Mouse (Mus musculus) limb, embryonic 13.5 days (tissue): ENCODE measurements around the gene Lgals1. TPM values are rescaled to one million over a fixed set of nuclear protein-coding genes. Genes with fewer than 3 reads are reported as not detected.

Source experiments
- ATAC-seq: fragments of 200-750 bp; cut with Nextera tagmentation; 2 replicates; pipeline ENCODE4 v1.8.0; 2017; ENCODE audit warnings: low read depth, moderate number of reproducible peaks, moderate TSS enrichment; ENCODE audit not compliant: low FRiP score
- H3K27ac ChIP-seq: fragments of 300-500 bp; sonication (generic); 2 replicates; pipeline ENCODE4 v1.5.1; 2015; ENCODE audit warnings: inconsistent platforms, mild to moderate bottlenecking, moderate library complexity
- H3K27me3 ChIP-seq: fragments of 300-500 bp; sonication (generic); 2 replicates; pipeline ENCODE4 v1.6.1; 2015; ENCODE audit warnings: mild to moderate bottlenecking, inconsistent platforms
- H3K36me3 ChIP-seq: fragments of 300-500 bp; sonication (generic); 2 replicates; pipeline ENCODE4 v1.6.1; 2015; ENCODE audit warnings: inconsistent platforms, mild to moderate bottlenecking, moderate library complexity
- H3K4me1 ChIP-seq: fragments of 300-500 bp; sonication (generic); 2 replicates; pipeline ENCODE4 v1.6.1; 2015; ENCODE audit warnings: inconsistent platforms
- H3K4me2 ChIP-seq: fragments of 300-500 bp; sonication (generic); replicated peaks from 2 replicates; pipeline ENCODE4 v1.6.1; 2015; ENCODE audit warnings: inconsistent platforms, mild to moderate bottlenecking, moderate library complexity
- H3K4me3 ChIP-seq: fragments of 300-500 bp; sonication (generic); 2 replicates; pipeline ENCODE4 v1.5.1; 2015; ENCODE audit warnings: moderate library complexity, mild to moderate bottlenecking, inconsistent platforms
- H3K9ac ChIP-seq: fragments of 300-500 bp; sonication (generic); 2 replicates; pipeline ENCODE4 v1.6.1; 2015; ENCODE audit warnings: mild to moderate bottlenecking, inconsistent platforms
- H3K9me3 ChIP-seq: fragments of 300-500 bp; sonication (generic); 2 replicates; pipeline ENCODE4 v1.6.1; 2016; ENCODE audit warnings: inconsistent platforms
- WGBS: fragments of 180-500 bp; shearing (Covaris S2); methylation state at CpG from one replicate; pipeline ENCODE4 v1.1.7; 2015; 5-methylcytosine and 5-hydroxymethylcytosine counted together
- polyA plus RNA-seq: library from polyadenylated mRNA; unstranded; fragments of >200 nt; fragmentation: Nextera tagmentation; extraction: Ambion mirVana; gene quantifications from 2 replicates; pipeline ENCODE4 v1.2.1, GENCODE M21; 2015

Lgals1 gene
- polyA plus RNA-seq, 1 experiment from 2014 or later, result 1,866 TPM

DNA sequence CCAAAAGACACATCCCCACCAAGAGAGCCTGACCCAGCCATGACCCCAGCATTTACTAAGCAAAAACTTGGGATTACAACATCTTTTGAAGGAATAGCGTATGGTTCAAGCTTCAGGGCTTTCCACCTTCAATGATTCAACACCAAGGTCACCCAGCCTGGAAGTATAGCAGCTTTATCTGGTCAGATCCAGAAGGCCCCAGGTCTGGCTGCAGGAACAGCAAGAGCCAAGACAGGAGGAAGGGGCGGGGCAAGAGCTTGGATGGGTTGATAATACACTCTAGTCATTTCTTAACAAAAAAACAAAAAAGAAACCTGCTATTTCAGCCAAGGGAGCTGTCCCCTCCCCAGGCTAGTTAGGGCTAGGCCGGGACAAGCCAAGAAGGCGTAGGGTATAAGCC is 29.0 kb upstream of the Lgals1 start:
- Histone ChIP-seq H3K9ac (no peak overlapping the region), H3K36me3 (peaks cover 35% of the 10 kb centered on the region), H3K9me3 (no peaks in the 10 kb centered on the region), H3K4me2 (no peak overlapping the region), H3K4me3 (no peak overlapping the region), H3K27me3 (no peaks in the 10 kb centered on the region), H3K27ac (no peak overlapping the region), H3K4me1 (peaks cover 59% of the 10 kb centered on the region)
- WGBS, result 91% methylated on average over 4 of the region's 4 CpGs
- no peak for ATAC-seq

DNA sequence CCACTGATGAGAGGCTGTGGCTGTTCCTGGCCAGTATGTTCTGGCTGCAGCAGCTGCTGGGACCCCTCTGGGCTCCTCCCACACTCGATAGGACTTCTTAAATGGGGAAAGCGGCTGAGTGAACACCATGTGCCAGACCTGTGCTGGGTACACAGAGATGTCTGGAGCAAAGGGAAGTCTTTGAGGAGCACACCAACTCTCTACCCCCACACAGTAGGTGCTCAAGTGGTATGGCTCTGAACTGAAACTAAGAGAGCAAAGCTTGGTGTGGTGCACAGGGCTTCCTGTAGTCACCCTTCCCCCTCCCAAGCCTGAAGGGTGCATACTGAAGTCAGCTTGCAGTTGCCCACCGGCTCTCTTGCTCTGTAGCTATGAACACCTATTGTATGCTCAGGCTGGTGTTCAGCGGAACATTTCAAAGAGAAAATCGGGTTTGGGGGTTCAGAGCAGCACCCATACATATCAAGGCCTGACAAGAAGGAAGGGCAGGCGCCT is 28.0 kb upstream of the Lgals1 start:
- peak overlapping the region; percentile 1; the same call in 1 of the 2 replicates for H3K27ac ChIP-seq
- peak overlapping the region; percentile 83 for H3K4me3 ChIP-seq
- H3K4me2 ChIP-seq, result peak overlapping the region; percentile 92
- no peak for ATAC-seq
- H3K4me1 ChIP-seq, result peaks cover 58% of the 10 kb centered on the region
- WGBS, result 46% methylated on average over 6 of the region's 6 CpGs
- no peaks in the 10 kb centered on the region for H3K27me3 ChIP-seq
- H3K36me3 ChIP-seq, result peaks cover 33% of the 10 kb centered on the region
- H3K9me3 ChIP-seq, result no peaks in the 10 kb centered on the region
- H3K9ac ChIP-seq, result peak overlapping the region; percentile 85; the same call in 1 of the 2 replicates

DNA sequence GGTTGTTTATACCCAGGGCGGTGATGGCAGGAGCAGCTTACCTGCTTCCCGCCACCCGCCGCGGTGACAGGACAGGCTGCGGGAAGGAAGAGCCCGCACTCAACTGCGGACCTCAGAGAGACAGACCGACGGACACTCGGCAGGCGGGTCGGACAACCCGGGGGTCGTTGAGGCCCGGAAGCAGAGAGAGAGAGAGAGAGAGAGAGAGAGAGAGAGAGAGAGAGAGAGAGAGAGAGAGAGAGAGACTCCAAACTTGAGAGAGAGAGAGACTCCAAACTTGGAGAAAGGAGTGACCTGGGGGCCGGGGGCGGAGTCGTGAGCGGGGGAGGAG is 27.2 kb upstream of the Lgals1 start, which contains the start of gene Gm49510:
Gene Gm49510 (plus strand): TSS at position 259 of the 331 bp plus-strand sequence.
- Histone ChIP-seq H3K4me3 (peak within 1 kb of the TSS; percentile 83), H3K9ac (peak within 1 kb of the TSS; percentile 85), H3K4me2 (peak within 1 kb of the TSS; percentile 92), H3K27ac (peak within 1 kb of the TSS; percentile 82), H3K4me1 (peaks cover 50% of the 10 kb centered on the region), H3K9me3 (no peaks in the 10 kb centered on the region), H3K27me3 (no peaks in the 10 kb centered on the region), H3K36me3 (peaks cover 35% of the 10 kb centered on the region)
- ATAC-seq, result no peak
- WGBS, result under 1% methylated on average over 20 of the region's 20 CpGs

DNA sequence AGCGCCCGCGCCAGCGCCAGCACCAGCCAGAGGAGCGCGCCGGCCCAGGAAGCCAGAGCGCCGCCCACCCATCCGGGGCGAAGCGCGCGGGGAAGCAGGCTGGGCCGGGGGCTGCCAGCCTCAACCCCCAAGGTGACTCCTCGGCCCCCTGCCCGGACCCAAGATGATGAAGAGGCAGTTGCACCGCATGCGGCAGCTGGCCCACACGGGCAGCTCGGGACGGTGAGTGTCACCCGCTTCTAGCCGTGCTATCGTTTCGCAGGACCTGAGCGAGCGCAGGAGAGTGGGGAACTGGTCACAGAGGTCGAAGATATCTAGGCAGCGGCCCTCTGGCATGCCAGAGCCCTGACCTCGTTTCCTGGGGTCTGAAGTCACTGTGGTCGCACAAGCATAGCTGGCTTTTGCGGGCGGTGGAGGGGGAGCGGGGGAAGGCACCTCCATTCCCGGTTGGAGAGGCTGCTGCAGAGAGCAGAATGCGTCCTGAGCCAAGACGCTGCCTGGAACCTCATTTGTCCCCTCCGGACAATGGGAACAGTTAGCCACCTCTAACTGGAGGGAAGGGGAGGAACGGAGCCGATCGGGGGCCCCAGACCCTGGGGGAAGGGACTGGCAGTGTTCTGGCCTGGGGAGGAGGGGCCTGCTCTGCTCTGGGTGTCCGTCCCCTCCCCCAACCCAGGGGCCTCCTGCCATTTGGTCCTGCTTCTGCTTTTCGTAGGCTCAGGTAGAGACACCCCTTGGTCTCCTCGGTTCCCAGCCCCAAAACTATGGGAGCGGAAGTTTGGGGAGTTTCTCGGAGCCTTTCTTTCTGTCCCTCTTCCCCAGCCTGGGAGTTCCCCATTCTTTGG is 26.6 kb upstream of the Lgals1 start, which contains the start of gene Sh3bp1:
Gene Sh3bp1 (plus strand): TSS at position 29 of the 845 bp plus-strand sequence.
- peaks cover 45% of the 10 kb centered on the region for H3K4me1 ChIP-seq
- H3K27ac ChIP-seq, result peak within 1 kb of the TSS; percentile 82
- WGBS, result under 1% methylated on average over 46 of the region's 47 CpGs
- peak; percentile 58; the same call in 1 of the 2 replicates for ATAC-seq
- H3K4me2 ChIP-seq, result peak within 1 kb of the TSS; percentile 92
- peak within 1 kb of the TSS; percentile 83 for H3K4me3 ChIP-seq
- no peaks in the 10 kb centered on the region for H3K9me3 ChIP-seq
- H3K36me3 ChIP-seq, result peaks cover 36% of the 10 kb centered on the region
- no peaks in the 10 kb centered on the region for H3K27me3 ChIP-seq
- H3K9ac ChIP-seq, result peak within 1 kb of the TSS; percentile 85

DNA sequence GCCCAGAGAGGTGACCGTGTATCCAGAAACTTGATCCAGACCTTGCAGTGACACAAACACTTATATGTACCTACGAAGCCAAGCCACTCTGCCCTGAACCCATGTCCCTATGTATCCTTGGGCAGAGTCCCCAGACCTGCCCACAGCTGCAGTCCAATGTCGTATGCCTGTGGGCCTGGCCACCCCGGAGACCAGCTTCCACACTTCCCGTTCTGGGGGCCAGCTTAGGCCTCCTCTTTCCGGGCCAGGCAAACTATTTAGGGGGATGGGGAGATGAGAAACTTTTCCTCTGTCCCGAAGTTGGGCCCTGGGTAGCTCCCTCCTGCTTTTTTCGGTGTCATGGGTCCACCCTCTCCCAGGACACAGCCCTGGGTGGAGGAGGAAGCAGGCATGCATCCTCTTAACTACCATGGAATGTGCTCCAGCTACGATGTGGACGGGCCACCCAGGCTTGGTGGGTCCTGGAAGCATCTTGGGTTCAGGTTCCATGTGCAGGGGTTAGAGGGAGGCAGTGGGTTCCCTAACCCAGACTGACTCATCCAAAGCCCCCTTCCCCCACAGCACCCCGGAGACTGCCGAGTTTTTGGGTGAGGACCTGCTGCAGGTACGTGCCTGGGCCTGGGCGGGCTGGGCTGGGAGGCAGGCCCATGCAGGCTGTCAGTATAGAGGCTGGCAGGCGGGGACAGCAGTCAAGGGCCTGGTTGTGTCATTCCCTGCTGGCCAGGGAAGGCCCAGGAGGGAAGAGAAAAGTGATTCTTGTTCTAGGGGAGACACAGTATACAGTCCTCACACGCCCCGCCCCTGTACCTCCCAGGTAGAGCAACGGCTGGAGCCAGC is 25.7 kb upstream of the Lgals1 start:
- H3K4me1 ChIP-seq, result peaks cover 44% of the 10 kb centered on the region
- peak; percentile 7; the same call in 1 of the 2 replicates for ATAC-seq

DNA sequence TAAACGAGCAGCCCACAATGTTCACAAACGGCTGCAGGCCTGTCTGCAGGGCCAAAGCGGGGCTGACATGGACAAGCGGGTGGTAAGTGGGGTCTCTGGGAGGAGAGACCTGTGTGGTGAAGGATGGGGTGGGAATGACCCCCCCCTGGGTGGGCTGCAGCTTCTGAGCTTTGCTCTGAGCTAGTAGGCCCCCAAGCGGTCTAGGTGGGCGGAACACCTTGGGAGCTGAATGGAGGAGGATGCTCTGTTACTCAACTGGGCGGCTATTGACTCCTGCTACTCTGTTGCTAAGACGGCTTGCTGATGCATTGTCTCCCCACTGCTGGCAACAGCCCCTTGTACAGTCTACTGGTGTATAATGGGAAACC is 25.1 kb upstream of the Lgals1 start:
- Histone ChIP-seq H3K4me1 (peaks cover 39% of the 10 kb centered on the region), H3K4me3 (peak overlapping the region; percentile 83), H3K9me3 (no peaks in the 10 kb centered on the region), H3K27me3 (no peaks in the 10 kb centered on the region), H3K36me3 (peaks cover 42% of the 10 kb centered on the region), H3K4me2 (peak overlapping the region; percentile 92), H3K9ac (peak overlapping the region; percentile 85), H3K27ac (peak overlapping the region; percentile 82; the same call in 1 of the 2 replicates)
- ATAC-seq, result no peak
- WGBS, result 41% methylated on average over 8 of the region's 8 CpGs

More for the DNA sequence above, 25.7 kb upstream of the Lgals1 start:
- Histone ChIP-seq H3K4me3 (peak overlapping the region; percentile 83), H3K36me3 (peaks cover 36% of the 10 kb centered on the region), H3K27me3 (no peaks in the 10 kb centered on the region), H3K9ac (peak overlapping the region; percentile 85), H3K27ac (peak overlapping the region; percentile 82), H3K4me2 (peak overlapping the region; percentile 92), H3K9me3 (no peaks in the 10 kb centered on the region)
- WGBS, result 9% methylated on average over 18 of the region's 18 CpGs

DNA sequence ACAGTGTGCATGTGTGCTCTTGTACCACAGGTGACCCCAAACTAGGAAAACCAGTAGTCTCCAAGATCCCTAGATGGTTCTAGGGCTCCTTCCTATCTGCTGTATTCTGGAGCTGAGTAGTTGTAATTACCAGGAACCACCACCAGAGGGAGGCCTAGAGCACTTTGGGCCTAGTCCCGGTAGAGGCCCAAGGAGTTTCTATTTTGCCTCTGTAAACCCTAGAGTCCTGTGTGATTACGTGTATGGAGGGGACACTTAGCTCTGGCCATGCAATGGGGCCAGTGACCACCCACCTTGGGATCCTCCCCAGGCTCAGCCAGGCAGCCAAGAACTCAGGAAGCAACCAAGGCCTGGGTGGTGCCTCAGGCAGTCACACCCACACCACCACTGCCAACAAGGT is 23.3 kb upstream of the Lgals1 start:
- H3K4me2 ChIP-seq, result peak overlapping the region; percentile 21; the same call in 1 of the 2 replicates
- H3K9ac ChIP-seq, result no peak overlapping the region; the same call in 1 of the 2 replicates
- no peak overlapping the region; the same call in 1 of the 2 replicates for H3K4me3 ChIP-seq
- ATAC-seq, result no peak
- no peaks in the 10 kb centered on the region for H3K27me3 ChIP-seq
- 7% methylated on average over 2 of the region's 2 CpGs for WGBS
- no peak overlapping the region for H3K27ac ChIP-seq
- peaks cover 32% of the 10 kb centered on the region for H3K4me1 ChIP-seq
- peaks cover 60% of the 10 kb centered on the region for H3K36me3 ChIP-seq
- H3K9me3 ChIP-seq, result no peaks in the 10 kb centered on the region

DNA sequence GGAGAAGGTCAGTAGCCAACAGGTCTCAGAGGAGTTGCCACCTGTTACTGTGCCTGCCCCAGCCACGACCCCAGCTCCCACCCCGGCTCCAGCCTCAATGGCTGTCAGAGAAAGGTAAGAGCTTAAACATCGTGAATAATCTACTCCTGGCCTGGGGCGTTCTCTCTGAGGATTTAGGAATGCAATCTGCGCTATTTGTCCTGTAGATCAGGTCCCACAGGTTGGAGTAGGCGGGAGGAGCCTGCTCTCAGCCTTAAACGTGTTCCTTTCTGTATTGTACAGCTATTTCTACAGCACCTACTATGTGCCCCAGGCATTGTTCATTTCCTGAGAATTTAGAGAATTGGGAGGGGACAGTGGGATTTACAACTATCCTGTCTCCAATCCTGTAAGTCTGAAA is 18.1 kb upstream of the Lgals1 start:
- Histone ChIP-seq H3K9me3 (no peaks in the 10 kb centered on the region), H3K36me3 (peaks cover 90% of the 10 kb centered on the region), H3K4me1 (peaks cover 5% of the 10 kb centered on the region; the same call in 1 of the 2 replicates), H3K4me3 (no peak overlapping the region), H3K27me3 (no peaks in the 10 kb centered on the region), H3K9ac (no peak overlapping the region), H3K27ac (no peak overlapping the region), H3K4me2 (no peak overlapping the region)
- 75% methylated on average over 7 of the region's 7 CpGs for WGBS
- no peak for ATAC-seq

DNA sequence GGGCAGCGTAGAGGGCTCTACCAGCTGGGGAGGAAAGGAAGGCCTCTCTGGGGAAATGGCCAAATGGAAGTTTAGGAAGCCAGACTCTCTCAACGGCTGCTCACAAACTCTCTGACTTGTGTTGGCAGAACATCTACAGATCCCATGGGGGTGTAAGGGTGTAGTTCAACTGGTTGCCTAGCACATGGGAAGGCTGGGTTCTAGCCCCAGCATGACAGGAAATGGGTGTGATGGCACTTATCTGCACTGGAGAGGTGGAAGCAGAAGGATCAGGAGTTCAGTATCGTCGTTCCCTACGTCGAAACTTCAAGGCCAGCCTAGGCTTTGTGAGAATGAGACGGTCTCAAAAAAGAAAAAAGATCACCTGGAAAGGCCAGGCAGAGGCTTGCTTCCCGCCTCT is 17.5 kb upstream of the Lgals1 start:
- H3K4me2 ChIP-seq, result no peak overlapping the region
- 89% methylated on average over 8 of the region's 8 CpGs for WGBS

DNA sequence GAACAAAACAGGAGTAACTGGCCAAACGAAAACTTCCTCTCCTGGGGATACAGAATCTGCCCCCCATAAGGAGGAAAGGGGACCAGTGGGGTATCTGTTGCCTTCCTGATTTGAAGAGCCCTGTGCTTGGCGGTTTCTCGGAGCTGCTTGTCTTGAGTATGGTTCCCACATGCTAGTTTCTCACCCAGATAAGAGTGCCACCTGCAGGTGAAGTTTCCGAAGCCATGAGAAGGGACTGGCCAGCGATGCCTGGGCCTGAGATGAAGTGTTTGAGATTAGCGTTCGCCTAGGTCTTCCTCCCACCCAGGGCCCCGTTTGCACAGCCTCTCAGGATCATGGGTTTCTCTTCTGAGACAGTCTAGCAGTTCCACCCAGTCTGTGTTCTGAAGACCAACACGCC is 14.5 kb upstream of the Lgals1 start:
- H3K9me3 ChIP-seq, result no peaks in the 10 kb centered on the region
- no peak for ATAC-seq
- peak overlapping the region; percentile 48; the same call in 1 of the 2 replicates for H3K9ac ChIP-seq
- no peaks in the 10 kb centered on the region for H3K27me3 ChIP-seq
- peaks cover 59% of the 10 kb centered on the region for H3K36me3 ChIP-seq
- no peak overlapping the region for H3K4me2 ChIP-seq
- no peak overlapping the region for H3K27ac ChIP-seq
- WGBS, result 37% methylated on average over 9 of the region's 9 CpGs
- H3K4me3 ChIP-seq, result no peak overlapping the region
- H3K4me1 ChIP-seq, result peaks cover 28% of the 10 kb centered on the region

More for the DNA sequence above, 17.5 kb upstream of the Lgals1 start:
- H3K27me3 ChIP-seq, result no peaks in the 10 kb centered on the region
- H3K9me3 ChIP-seq, result no peaks in the 10 kb centered on the region
- peaks cover 84% of the 10 kb centered on the region for H3K36me3 ChIP-seq
- ATAC-seq, result no peak
- peak overlapping the region; percentile 31; the same call in 1 of the 2 replicates for H3K9ac ChIP-seq
- H3K27ac ChIP-seq, result no peak overlapping the region
- peaks cover 5% of the 10 kb centered on the region; the same call in 1 of the 2 replicates for H3K4me1 ChIP-seq
- H3K4me3 ChIP-seq, result no peak overlapping the region

DNA sequence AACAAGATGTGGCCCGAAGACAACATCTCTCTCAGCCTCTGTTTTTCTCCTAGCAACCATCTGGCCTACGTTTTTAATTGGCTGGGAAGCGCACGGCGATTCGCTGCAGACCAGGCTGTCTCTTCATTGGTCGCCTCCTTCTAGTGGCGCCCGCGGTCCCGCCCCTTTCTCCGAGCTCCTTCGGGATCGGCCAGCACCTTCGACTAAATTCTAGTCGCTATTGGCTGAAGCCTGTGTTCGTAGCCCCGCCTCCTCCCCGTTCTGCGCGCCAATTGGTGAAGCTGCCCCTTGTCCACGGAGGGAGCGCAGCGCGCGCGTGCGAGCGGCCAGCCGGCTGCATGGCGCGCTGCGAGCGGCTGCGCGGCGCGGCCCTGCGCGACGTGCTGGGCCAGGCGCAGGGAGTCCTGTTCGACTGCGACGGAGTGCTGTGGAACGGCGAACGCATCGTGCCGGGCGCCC is 12.9 kb upstream of the Lgals1 start, which contains the start of gene Pdxp:
Gene Pdxp (plus strand): TSS at position 288 of the 459 bp plus-strand sequence.
- Histone ChIP-seq H3K27me3 (no peaks in the 10 kb centered on the region), H3K9ac (peak within 1 kb of the TSS; percentile 86), H3K27ac (peak within 1 kb of the TSS; percentile 92), H3K4me1 (peaks cover 28% of the 10 kb centered on the region), H3K4me3 (peak within 1 kb of the TSS; percentile 76), H3K9me3 (no peaks in the 10 kb centered on the region), H3K36me3 (peaks cover 49% of the 10 kb centered on the region), H3K4me2 (peak within 1 kb of the TSS; percentile 96)
- peak; percentile 95 for ATAC-seq
- under 1% methylated on average over 51 of the region's 51 CpGs for WGBS
